Mouse (Mus musculus): Measurements from ENCODE around the gene Gm10563.

DNA sequence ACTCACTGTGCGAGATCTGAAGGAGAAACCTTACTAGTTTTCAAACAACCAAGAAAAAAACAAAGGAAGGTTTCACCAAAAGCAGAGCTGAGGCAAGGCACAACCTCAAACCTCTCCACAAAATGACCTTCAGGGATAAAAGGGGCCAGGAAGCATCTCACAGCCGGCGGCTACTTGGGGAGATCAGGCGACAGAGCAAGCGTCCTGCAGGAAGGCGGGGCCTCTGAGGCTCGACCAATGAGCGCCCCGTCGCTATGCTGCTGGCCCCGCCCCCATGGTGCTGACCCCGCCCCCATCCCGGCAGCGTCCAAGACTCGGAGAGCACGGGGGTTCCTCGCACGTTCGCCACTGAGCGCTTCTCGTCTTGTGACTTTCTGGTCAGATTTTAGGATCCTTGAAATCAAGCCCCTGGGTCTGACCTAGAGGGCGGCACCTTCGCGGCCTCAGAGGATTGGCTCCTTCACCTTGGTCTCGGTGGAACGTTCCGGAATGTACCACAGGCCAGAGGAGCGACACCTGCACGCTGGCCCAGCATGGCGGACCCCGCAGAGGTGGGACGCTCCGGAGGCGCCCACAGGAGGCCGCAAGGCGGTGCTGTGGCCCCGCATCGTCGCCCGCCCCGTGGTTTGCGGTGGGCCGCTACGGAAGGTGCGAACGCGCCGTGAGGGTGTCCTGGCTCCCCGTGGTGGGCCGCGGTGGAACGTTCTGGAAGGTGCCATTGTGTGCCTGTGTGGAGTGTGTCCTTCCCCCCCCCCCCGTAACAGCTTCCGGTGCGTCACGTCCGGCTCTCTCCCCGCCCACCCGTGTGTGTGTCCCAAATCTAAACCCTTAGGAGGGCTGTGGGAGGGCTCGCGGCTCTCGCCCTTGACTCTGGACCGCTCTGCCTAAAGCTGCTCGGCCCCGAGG, 43.9 kb downstream of the Gm10563 start, which contains the start of gene Slc35e2:
- TF ChIP-seq CTCF (IDR thresholded peaks at IDR 0.05; ENCODE audit: control insufficient read depth, insufficient read depth, low read length) = 0 out of 2 replicates have a peak, but pooled peaks have one; percentile 16
- TF ChIP-seq POLR2A (IDR thresholded peaks at IDR 0.05; ENCODE audit: borderline replicate concordance, control insufficient read depth, low read depth, low read length) = peak; percentile 60

Data from bone marrow, adult 2 months (tissue).